Mouse (Mus musculus): Measurements from ENCODE around the gene Myh3. TPM values are rescaled to one million over a fixed set of nuclear protein-coding genes. Genes with fewer than 3 reads are reported as not detected.

Gene Myh3
- total RNA-seq, 2 experiments from 2014 or later = not detected

- no peak for ATAC-seq (replicated peaks; ENCODE audit: poor library complexity, severe bottlenecking)
These were observed 62.1 kb downstream of the Myh3 start for GRCm38 (mm10) chr11:67140175-67140574.

- no peak for ATAC-seq (replicated peaks; ENCODE audit: poor library complexity, severe bottlenecking)
These were observed 62.9 kb downstream of the Myh3 start for GRCm38 (mm10) chr11:67141031-67141430.

GRCm38 (mm10) chr11:67142047-67142446 is 63.9 kb downstream of the Myh3 start:
- no peak for ATAC-seq (replicated peaks; ENCODE audit: poor library complexity, severe bottlenecking)

GRCm38 (mm10) chr11:67143065-67143464 is 65.0 kb downstream of the Myh3 start:
- ATAC-seq (replicated peaks; ENCODE audit: poor library complexity, severe bottlenecking) = no peak

DNA sequence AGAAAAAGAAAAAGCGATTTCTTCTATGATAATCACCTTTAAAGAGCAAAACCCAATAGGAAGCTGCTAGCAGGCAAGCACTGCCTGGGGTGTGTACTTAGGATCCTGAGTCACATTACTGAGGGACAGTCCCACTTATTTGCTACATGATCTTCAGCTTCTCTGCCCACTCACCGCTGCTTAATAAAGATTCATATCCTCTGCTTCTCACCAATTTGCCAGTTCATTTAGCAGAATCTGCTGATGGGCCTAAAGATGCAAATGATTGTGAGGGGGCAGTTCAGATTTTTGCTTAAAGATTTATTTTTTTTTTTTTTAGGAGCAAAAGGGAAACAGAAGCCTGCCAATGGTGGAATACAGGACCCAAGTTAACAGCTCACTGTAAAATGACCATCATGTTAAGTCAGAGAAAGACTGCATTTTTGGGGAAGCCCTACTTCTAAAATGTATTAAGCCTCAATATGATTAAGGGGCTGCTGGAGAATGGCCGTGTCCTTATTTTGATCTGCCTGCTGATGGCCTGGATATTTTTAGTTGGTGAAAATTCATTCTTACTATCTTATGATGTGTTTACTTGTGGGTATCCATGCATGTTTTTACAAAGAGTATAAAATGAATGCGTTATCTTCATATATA is 65.9 kb downstream of the Myh3 start:
- ATAC-seq (replicated peaks; ENCODE audit: poor library complexity, severe bottlenecking) = no peak

DNA sequence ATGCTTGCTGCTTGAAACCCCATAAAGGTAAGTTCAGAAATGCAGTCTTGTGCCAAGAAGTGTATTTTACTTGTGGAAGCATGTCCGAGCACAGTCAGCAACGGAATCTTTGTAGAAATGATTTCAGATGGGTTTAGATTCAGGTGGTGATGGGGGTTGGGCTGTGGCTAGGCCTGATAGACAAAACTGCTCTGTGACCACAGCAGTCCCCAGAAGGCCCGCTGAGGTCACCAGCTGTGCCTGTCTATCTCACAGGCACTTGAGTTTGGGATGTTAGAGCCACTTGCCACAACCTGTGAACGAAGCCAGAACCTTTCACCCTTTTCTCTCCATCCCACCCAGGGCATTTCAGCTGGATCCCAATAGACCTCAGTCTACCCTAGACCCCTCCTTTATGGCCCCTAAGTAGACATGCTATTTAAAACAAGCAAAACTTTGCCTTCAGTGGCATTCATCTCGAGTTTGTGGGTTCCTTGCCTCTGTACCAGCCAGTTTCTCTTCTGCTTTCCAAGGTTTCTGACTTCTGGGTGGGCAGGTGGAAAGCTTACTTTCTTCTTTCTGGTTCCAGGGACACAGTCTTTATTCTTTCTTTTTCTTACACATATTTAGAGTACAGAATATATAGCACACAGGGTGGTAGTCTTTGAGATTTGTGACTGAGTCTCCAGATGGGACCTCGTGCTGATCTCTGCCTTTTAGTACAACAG is 66.6 kb downstream of the Myh3 start:
- no peak for ATAC-seq (replicated peaks; ENCODE audit: poor library complexity, severe bottlenecking)

DNA sequence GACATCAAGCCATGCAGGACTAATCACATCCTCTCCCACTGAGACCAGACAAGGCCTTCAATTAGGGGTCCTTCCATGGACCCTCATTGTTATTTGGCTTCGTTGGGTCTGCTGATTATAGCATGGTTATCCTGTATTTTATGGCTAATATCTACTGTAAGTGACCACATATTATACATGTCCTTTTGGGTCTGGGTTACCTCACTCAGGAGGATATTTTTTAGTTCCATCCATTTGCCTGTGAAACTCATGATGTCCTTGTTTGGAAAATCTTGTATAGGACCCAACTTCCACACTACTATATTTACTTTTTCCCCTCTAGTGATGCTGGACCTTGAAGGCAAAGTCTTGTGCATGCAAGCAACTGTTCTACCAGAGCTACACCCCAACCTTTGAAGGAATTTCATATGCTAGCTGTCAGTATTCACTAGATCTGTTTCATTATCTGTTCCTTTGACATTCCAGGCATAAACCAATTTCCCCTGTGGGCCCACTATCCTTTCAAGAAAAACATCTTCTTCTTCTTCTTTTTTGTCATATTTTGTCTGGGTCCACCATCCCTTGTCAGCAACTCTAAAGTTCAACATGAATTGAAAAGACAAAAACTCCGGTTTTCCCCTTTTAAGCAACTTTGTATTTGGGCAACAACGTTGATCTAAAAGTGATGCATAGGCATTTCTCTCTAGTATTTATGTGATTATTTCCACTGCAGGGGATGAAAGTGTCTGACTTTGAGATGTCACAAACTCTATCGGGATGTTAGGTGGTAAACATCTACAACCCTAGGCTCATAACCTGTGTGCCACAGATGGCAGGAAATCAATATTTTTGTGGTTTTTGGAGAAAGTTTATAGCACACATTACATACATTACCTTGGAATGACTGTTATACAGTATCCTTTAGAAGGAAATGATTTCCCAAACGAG is 67.6 kb downstream of the Myh3 start:
- no peak for ATAC-seq (replicated peaks; ENCODE audit: poor library complexity, severe bottlenecking)

DNA sequence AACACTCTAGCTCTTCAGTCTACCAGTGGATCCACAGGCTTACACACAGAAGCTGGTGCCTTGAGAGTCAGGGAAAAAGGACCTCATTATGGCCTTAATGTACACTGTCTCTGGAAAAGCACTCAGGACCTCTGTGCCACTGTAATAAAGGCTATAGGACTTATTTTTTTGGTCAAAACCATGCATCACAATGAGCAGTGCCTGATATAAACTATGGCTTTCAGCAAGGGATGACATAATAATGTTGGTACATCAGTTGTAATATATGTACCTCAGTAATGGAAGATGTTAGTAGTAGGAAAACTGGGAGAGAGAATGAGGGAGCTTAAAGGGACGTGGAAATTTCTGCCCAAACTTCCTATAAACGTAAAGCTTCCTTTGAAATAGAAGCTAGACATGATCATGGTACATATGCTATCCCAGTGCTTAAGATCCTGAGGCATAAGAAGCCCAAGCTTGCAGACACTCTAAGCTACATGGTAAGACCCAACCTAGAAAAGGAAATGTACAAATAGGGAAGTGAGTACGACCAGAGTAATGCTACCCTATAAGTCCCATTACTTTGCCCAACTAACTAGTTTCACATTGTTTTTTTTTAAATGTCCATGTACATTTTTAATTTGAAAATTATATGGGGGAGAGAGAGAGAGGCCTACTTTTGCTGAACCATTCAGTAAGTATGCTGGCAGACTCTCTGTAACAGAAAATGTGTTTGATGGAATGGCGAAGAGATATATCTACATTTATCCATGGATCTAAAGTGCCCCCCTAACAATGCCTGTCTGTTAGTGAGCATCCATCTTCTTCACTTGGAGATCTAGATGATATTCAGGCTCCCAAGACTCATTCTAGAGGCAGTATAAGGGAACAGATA is 68.5 kb downstream of the Myh3 start:
- no peak for ATAC-seq (replicated peaks; ENCODE audit: poor library complexity, severe bottlenecking)

DNA sequence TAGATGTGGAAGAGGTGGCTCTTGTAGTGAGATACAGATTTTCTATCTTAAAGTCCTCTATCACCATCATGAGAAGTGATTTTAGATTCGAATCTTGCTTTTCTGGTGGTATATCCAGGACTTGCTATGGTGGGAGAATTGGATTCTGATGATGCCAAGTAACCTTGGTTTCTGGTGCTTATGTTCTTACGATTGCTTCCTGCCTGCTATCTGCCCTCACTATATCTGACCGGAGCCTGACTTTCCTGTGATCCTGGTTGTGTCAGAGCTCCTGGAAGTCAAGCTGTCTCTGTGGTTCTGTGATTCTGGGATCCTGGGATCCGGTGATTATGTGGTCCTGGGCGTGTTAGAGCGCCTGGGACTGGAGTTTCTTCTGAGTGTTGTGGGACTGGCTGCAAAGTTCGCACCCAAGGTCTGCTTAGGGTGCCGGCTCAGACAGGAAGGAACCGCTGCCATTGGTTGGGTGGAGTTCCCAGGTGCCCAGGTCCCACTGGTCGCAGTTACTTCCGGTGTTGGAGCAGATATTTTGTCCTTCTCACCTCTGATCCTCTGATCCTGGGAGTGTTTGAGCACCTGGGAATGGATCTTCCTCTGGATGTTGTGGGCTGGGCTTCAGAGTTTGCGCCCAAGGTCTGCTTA is 69.3 kb downstream of the Myh3 start:
- no peak for ATAC-seq (replicated peaks; ENCODE audit: poor library complexity, severe bottlenecking)

GRCm38 (mm10) chr11:67148286-67149012 is 70.3 kb downstream of the Myh3 start:
- ATAC-seq (replicated peaks; ENCODE audit: poor library complexity, severe bottlenecking) = no peak

GRCm38 (mm10) chr11:67150237-67150636 is 72.1 kb downstream of the Myh3 start:
- ATAC-seq (replicated peaks; ENCODE audit: poor library complexity, severe bottlenecking) = no peak

- no peak for ATAC-seq (replicated peaks; ENCODE audit: poor library complexity, severe bottlenecking)
These were observed 73.1 kb downstream of the Myh3 start for GRCm38 (mm10) chr11:67151159-67151558.

Other genes with a start within 250 kb of the Myh3 start
- not detected in 2 replicates for gene Pirt, start 166.3 kb upstream of the Myh3 start, total RNA-seq (2014; fragmentation: Nextera tagmentation)
- gene Pirt, start 166.3 kb upstream of the Myh3 start, total RNA-seq (2017) = not detected in 2 replicates
- gene Tmem238l, start 121.7 kb upstream of the Myh3 start, total RNA-seq (2014; fragmentation: Nextera tagmentation) = not detected in 2 replicates
- not detected in 2 replicates for gene Tmem238l, start 121.7 kb upstream of the Myh3 start, total RNA-seq (2017)
- gene Tmem220, start 53.1 kb upstream of the Myh3 start, total RNA-seq (2014; fragmentation: Nextera tagmentation) = 1.5 and 2.1 TPM in 2 replicates
- gene Tmem220, start 53.1 kb upstream of the Myh3 start, total RNA-seq (2017) = 1.9 and 2.4 TPM in 2 replicates
- 30.6 and 43.1 TPM in 2 replicates for gene Adprm, start 25.7 kb upstream of the Myh3 start, total RNA-seq (2014; fragmentation: Nextera tagmentation)
- gene Adprm, start 25.7 kb upstream of the Myh3 start, total RNA-seq (2017) = 28.5 and 35.8 TPM in 2 replicates
- 13.3 and 16.2 TPM in 2 replicates for gene Sco1, start 25.6 kb upstream of the Myh3 start, total RNA-seq (2014; fragmentation: Nextera tagmentation)
- 34.2 and 37.8 TPM in 2 replicates for gene Sco1, start 25.6 kb upstream of the Myh3 start, total RNA-seq (2017)
- gene Myh2, start 92.7 kb downstream of the Myh3 start, total RNA-seq (2014; fragmentation: Nextera tagmentation) = not detected in 2 replicates
- not detected in 2 replicates for gene Myh2, start 92.7 kb downstream of the Myh3 start, total RNA-seq (2017)
- not detected in 2 replicates for gene Myh1, start 121.8 kb downstream of the Myh3 start, total RNA-seq (2014; fragmentation: Nextera tagmentation)
- gene Myh1, start 121.8 kb downstream of the Myh3 start, total RNA-seq (2017) = not detected in 2 replicates
- gene Myh4, start 159.7 kb downstream of the Myh3 start, total RNA-seq (2014; fragmentation: Nextera tagmentation) = not detected in 2 replicates
- gene Myh4, start 159.7 kb downstream of the Myh3 start, total RNA-seq (2017) = not detected in 2 replicates
- gene Myh8, start 198.8 kb downstream of the Myh3 start, total RNA-seq (2014; fragmentation: Nextera tagmentation) = not detected in 2 replicates
- not detected in 2 replicates for gene Myh8, start 198.8 kb downstream of the Myh3 start, total RNA-seq (2017)
- gene Myh13, start 243.4 kb downstream of the Myh3 start, total RNA-seq (2014; fragmentation: Nextera tagmentation) = not detected in 2 replicates
- not detected in 2 replicates for gene Myh13, start 243.4 kb downstream of the Myh3 start, total RNA-seq (2017)

Measured in granulocyte monocyte progenitor cell, adult 5-6 weeks (primary cell).